Mouse (Mus musculus) A20 (cell line): ENCODE measurements at regions not wholly inside any gene's neighbourhood (a gene's known extent, or its start where the extent isn't known, plus 50 kb on each side); places are given as distances from the start of the nearest gene placed in this dataset.

Experiments used
- DNase-seq: peaks from one replicate; pipeline ENCODE4 v3.0.0-alpha.2; 2011; ENCODE audit warnings: low read depth, low spot score

DNA sequence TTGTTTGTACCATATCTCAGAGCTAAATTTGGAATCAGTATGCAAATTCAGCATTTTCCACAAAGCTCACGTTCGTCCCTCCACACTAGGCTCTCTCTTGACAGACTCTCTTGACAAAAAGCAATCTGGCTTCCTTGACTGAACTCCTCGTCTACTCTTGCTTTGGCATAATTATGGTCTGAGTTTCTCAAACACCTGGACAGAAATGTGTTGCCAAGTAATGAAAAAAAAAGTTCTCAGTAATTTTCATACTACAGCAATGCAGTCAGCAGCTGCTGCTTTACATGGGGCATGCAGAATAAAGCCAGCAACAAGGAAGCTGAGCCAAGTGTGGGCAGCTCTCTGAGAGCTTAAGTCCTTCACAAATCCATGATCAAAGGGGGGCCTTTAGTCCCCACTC lies 932.7 kb downstream of the Galc start:
- no peak for DNase-seq

DNA sequence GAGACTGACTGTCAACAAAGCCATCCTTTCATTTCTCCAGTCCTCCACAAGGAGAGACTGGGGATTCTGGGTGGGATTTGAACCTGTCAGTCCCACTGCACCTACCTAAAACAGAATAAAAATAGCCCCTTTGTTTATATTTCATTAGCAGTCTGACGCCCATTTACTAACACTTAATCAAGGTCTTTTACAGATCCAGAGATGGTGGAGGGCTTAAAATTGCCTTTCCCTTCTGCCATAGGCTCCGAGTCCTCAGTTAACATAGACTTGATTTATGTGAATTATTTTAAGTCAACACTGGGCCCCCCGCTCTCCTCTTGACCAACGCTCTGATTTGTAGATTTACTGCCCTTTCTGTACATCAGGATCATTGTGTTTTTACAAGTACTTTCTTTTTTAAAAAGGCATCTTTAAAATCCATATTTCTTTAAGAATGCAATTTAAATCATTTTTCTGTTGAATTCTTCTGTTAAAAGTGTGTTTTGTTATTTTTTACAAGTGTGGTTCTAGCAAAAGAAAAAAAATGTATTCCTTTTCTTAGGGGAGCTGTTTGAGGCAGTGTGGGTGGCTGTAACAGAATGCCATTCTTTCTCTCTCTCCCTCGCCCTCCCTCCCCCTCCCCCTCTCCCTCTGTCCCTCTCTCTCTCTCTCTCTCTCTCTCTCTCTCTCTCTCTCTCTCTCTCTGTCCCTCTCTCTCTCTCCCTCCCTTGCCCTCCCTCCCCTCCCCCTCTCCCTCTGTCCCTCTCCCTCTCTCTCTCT lies 946.8 kb downstream of the Galc start:
- DNase-seq = no peak

DNA sequence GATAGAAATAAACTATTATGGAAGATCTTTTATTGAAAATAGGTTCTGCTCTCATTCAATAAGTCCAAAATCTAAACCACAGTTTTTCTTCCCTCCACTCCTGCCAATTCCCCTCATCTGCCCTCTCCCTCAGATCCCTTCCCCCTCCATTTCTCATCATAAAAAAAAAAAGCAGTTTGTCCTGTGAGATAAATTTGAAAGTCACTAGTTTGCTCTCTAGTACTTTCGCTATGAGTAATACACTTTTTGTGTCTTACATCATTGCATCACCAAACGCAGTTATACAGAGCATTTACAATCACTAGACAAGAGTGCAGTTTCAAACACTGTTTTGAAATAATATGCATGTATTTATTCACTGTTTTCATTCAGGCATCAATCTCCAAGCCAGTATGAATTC lies 980.5 kb downstream of the Galc start:
- no peak for DNase-seq

DNA sequence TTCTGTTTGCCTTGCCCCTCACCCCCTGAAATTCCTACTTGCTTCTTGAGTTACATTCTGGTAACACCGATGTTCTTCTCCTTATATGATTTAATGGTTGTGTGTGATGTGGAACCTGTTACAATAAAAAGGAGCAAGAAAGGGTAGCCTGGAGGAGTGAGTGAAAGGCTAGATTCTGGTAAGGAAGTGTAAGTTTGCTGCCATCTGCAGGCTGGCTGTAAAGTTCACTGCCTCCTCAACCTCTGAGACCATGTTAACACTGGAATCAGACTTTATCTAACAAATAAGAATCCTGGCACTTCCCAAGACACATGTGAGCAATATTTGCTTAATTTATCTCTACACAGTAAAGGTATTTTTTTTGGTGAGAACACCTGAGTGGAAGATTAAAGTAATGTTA lies 980.9 kb downstream of the Galc start:
- peak; percentile 2 for DNase-seq
